Mouse (Mus musculus) MEL (cell line): Measurements from ENCODE around the gene Arid1b.

Experiments used
- EP300 ChIP-seq, 2 experiments: IDR thresholded peaks; 2 replicates each; pipeline ENCODE4 v1.6.1; 2011; ENCODE audit warnings: improper control_type of control experiment in 2 of 2, low read length in 2 of 2, low read depth in 1 of 2, mild to moderate bottlenecking in 1 of 2
- MXI1 ChIP-seq: IDR thresholded peaks from 2 replicates; pipeline ENCODE4 v1.6.1; 2011; ENCODE audit warnings: mild to moderate bottlenecking, low read depth, low read length, improper control_type of control experiment

DNA sequence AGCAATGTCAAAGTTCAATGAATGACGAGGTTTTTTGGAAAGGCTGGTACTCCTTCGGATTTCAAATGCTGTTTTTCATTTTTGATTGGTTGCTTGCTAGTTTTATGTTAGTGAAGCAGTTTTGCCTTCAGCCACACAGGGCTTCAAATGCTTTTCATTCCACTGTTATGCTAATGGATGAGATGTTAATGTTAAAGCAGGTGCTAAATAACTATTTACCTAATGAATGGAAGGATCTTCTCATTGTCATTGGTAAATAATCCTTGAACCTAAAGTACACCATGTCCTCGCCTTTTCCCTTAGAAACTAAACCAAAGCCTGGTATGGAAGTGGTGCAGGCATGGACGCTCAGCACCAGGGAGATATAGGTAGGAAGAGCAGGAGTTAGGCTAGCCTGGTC, 26.9 kb upstream of the Arid1b start:
- TF ChIP-seq MXI1 (no peak), EP300 (IDR thresholded peaks at IDR 0.05; ENCODE audit: low read depth in 1 of 2, low read length in 2 of 2) (no peak)
